Mouse (Mus musculus) retina, postnatal 7 days (tissue): ENCODE measurements around the gene Cnpy2.
A peak's percentile ranks its signal among the peaks of the same experiment; 100 is the strongest.
"Not testable (repeated sequence)": the region's sequence is repeated elsewhere in the genome, so short reads cannot be mapped to it uniquely, and the experiment has no call there.

Experiments used
- DNase-seq: peaks from one replicate; pipeline ENCODE4 v3.0.0-alpha.2; 2012; ENCODE audit warnings: low read depth, low spot score

Cnpy2 gene

DNA sequence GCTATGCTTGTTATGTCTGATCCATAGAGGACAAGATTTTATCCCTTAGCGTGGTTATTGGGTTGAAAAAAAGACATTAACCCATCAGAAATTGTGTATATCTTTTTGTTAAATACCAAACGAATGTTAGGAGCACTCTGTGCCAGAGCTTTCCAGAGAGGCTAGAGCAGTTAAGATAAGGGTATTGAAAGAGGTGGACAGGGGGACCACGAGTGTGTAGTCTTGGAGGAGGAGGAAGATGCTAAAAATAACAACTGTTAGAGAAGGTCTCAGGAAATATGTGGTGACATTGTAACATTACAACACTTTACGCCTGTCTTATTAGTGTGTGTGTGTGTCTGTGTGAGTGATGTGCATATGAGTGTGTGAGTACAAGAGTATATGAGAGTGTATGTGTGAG, 11.4 kb upstream of the Cnpy2 start:
- no peak for DNase-seq

DNA sequence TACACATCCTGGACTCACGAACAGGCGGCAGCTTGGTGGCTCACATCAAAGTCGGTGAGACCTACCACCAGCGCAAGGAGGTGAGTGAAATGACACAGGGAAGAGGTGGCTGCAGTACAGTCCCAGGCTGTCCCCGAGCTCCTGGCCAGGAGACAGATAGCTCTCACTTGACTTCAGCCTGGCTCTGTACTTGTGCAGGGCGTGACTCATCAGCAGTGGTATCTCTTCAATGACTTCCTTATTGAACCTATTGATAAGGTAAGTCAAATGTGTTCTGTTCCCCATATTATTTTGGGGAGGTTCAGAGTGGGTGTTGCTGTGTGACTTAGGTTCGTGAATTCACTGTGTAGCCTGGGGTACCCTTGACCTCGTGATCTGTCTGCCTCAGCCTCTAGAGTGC, 6.7 kb upstream of the Cnpy2 start:
- DNase-seq, result no peak

DNA sequence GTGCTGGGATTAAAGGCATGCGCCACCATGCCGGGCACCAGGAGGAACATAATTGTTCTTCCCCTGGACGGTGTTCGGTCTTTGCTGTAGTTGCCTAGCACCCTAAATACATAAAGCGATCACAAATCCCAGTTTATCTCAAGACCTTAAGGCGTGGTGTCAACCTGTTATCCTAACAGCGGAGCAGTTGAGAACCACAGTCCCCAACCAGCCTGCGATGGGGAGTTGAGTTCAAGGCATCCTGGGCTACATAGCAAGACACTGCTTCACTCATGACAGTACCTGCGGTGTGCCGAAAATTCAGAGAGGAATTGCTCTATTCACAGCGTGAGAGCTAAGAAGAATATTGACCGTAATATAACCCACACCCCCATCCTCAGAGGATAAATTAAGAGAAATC, 618 bp upstream of the Cnpy2 start:
- DNase-seq, result no peak

DNA sequence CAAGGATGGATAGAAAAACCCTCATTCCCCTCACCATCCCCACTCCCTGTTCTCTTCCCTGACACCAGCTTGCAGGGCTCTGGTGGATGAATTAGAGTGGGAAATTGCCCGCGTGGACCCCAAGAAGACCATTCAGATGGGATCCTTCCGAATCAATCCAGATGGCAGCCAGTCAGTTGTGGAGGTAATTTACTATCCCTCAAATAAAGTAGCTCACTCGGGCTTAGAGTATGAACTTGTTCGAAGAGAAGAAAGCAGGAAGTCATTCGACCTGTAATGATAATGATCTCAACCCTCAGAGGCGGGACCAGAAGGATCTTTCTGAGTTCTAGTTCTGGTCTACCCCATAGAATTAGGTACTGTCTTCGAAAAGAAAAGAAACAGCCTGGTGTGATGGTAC, 1.3 kb downstream of the Cnpy2 start:
- DNase-seq, result no peak

DNA sequence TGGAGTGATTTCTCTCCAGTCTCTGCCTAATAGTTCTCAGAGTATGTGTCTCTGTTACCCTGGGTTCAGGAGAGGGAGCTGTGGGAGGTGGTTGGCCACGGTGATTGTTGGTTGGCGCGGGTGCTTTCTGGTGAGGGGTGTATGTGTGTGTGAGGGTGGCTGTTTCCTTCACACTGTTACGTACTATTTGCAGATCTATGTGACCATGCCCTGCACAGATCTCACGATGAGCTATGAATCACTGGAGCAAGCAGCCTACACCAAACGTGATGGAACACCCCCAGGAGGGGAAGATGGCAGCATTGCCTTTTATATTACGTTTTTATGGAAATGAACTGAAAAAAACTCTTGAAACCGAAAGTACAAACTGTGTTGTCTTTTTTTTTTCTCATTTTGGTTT, 4.6 kb downstream of the Cnpy2 start:
- DNase-seq, result no peak

DNA sequence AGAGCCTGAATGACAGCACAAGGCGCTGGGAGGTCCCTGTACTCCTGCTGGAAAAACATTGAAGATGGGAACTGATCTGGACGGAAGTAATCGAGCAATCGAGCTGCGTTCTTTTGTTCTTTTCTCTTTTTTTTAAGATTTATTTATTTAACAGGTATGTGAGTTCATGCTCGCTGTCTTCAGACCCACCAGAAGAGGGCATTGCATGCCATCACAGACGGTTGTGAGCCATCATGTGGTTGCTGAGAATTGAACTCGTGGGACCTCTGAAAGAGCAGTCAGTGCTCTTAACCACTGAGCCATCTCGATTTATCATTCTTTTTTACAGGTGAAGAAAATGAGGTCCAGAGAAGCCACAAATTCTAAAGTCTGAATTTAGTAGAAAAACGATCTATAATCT, 5.4 kb downstream of the Cnpy2 start:
- no peak for DNase-seq

DNA sequence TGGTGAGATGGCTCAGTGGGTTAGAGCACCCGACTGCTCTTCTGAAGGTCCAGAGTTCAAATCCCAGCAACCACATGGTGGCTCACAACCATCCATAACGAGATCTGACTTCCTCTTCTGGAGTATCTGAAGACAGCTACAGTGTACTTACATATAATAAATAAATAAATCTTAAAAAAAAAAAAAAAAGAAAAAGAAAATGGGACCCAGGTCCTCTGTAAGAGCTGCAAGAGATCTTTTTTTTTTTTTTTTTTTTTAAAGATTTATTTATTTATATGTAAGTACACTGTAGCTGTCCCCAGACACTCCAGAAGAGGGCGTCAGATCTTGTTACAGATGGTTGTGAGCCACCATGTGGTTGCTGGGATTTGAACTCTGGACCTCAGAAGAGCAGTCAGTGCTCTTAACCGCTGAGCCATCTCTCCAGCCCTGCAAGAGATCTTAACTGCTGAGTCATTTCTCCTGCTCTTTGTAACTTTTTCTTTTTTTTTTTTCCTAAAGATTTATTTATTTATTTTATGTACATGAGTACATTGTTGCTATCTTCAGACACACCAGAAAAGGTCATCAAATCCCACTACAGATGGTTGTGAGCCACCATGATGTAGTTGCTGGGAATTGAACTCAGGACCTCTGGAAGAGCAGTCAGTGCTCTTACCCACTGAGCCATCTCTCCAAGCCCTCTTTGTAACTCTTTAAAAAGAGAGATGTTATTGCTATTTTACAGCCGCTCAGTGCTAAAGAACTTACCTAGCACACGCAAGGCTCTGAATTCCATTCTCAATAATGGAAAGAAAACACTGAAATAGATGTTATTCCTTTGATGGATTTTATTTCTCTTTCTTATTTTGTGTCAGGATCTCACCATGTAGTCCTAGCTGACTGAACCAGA, 10.3 kb downstream of the Cnpy2 start:
- not testable (repeated sequence) for DNase-seq

DNA sequence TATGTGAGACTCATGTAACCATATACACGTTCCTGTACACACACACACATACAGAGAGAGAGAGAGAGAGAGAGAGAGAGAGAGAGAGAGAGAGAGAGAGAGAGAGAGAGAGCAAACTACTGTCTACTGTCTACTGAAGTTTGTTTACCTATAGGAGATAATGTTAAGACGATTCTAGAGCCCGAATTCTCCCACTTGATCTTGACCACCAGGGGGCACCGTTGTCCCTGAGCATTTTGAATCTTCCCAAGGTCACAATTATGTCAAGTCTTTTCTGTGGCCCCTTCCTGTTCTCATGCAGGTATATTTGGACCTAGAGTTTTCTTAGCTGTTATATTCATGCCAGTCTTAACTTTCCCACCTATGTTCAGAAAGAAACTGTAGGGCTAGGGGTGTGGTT, 13.3 kb downstream of the Cnpy2 start:
- DNase-seq, result peak; percentile 69

DNA sequence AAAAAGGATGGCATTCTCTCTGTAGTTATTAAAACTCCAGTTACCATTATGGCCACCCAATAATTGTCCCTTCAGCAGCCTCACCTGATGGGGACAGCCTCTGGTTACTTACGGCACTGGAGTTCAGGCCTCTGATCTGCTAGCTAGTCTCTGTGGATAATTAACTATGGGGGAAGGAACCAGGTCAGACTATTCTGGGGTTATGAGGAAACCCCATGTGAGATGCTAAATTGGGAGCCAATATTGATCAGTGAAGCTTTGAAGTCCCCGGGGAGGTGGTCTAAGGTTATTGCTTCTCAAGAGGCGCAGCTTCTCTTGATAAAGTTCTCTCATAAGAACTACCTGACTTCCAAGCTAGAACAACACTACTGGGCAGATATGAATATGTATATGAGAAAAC, 13.9 kb downstream of the Cnpy2 start:
- no peak for DNase-seq

DNA sequence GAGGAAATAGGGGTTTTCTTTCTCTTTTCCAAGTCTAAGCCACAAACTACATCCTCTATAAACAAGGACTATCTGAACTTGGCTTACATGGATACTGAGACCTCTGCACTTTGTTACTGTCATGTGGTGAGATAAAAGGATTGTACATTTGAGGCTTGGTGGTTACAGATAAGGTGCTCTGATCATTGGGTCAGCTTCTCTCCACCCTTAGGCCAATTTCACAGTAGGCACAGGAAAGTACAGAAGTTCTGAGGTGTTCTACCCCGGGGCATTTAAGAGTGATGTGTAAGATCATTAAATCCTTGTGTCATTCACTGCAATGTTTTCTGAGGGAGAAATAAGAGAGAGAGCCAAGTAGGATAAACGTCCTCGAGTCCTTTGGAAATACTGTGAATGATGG, 14.3 kb downstream of the Cnpy2 start:
- no peak for DNase-seq

DNA sequence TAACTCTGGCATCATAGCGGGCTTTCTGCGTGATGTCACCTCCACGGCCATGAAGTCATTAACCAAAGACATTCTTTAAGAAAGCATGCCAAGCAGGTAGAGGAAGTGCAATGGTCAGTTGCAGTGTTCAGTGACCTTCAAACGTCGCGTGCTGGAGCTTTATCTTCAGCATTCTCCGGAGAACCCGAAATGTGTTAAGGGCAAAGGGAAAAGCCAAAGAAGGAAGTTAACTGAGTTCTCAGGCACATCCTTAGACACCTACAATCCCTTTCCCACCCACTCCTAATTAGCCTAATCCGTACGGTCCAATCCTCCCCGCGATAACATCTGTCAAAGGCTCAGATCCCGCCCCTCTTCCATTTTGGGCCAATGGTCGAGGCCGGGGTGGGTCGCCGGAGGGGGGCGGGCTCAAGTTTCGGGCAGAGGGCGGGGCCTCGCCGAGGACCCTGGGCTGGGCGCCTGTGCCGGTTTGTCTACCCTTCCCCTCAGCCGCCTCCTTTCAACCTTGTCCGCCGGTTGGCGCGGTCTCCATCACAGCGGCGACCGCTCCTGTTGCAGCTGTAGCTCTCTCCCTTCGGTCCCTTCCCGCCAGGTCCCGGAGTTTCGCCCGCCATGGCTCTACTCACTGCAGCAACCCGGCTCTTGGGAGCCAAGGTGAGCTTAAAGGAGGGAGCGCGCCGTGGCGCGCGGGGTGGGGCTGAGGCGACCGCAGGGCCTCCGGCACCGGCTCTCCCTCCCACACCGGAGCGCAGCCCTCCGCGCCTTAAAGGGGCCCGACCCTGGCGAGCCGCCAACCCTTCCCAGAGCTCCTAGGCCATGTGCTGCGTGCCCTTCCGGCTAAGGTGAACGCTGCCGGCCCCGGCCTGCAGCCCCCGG, 15.3 kb downstream of the Cnpy2 start, which contains the start of gene Cs:
Gene Cs, plus strand, starts transcription at position 429 of the 876 bp plus-strand sequence.
- DNase-seq, result peak; percentile 97

DNA sequence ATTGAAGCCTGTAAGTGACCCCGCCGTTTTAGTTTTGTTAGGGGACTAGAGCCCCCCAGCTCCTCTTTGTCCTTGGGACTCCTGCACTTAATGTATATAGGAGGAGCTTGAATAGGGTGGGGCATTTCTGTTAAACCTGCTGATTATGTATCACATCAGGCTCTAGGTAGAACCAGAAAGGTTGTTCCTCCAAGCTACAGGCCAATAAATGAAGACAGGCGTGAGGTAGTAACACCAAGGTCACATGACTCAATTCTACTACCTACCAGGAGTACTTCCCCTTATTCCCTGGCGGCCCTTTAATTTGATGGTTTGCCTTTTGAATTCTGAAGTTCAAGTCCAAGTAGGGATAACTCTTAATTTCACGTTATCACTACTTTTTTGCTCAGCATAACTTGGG, 16.2 kb downstream of the Cnpy2 start:
- no peak for DNase-seq

DNA sequence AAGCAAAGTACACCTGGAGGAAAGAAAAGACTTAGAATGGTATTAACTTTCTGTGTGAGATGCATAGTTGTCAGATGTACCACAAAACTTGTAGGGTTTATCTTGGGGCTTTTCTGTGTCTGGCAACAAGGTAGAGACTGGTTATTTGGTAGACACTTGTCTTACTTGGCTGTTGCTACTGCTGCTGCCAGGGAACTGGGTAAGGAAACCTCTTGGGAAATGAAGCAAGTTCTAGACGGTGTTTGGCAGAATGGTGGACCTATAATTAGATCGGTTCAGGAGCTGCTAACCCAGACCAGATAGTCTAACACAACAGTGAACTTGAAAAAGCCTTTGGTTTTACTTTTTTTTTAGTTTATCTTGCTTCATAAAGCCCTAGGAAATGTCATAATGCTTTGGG, 16.7 kb downstream of the Cnpy2 start:
- no peak for DNase-seq

DNA sequence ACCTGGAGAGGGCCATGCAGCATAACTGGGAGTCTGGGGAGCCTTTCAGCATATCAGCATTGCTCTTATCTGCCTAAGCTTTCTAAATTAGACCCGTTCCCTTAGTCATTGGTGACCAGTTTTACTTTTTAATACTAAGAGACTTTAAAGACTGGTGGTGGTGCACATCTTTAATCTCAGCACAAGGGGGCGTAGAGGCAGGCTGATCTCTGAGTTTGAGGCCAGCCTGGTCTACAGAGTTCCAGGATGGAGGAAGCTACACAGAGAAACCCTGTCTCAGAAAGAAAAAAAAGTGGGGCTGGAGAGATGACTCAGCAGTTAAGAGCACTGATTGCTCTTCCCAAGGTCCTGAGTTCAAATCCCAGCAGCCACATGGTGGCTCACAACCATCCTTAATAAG, 18.0 kb downstream of the Cnpy2 start:
- DNase-seq, result no peak

DNA sequence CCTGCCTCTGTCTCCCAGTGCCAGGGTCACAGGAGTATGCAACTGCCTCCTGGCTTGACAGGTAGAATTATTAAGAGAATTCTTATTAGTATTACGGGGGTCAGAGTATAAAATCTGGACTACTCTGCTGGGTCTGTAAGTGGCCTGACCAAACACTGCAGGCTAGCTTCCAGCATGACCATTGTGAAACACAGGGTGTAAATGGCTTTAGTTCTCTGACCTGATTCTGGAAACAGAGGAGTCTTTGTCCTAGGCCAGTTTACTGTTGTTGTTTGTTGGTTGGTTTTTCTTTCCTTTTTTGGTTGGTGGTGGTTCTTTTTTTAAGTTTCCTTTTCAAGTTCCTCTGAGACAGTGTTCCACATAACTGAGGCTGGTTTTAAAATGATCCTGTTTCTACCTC, 21.2 kb downstream of the Cnpy2 start:
- no peak for DNase-seq

DNA sequence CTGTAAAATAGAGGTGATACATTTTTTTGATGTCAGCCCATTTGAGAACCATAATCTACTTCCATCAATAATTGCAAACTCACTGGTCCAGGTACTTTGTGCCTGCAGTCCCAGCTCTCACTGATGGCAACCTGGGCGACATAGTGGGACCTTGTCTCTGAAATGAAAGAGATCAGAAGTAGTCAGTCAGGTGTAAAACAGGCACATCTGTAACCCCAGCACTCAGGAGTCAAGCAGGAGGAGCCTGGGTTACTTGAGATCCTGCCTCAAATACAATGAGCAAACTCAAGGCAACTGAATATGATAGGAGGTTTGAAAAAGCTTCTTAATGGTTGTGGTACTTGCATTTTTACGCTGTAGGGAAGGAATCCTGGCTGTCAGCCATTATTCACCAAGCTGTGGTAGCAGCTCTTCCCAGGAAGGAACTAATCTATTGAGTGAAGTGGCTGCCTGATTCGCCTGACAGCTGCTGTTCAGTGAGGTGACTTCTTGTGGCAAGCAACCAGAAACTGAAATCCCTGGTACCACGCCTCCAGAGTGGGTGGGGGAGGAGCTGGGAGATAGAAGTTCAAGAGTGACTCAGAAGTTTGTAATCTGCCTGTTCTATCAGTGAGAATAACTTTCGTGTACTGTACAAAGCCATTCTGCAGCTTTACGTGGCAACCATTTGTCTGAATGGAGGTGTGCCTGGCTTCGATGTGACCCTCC, 22.5 kb downstream of the Cnpy2 start:
- peak; percentile 41 for DNase-seq

DNA sequence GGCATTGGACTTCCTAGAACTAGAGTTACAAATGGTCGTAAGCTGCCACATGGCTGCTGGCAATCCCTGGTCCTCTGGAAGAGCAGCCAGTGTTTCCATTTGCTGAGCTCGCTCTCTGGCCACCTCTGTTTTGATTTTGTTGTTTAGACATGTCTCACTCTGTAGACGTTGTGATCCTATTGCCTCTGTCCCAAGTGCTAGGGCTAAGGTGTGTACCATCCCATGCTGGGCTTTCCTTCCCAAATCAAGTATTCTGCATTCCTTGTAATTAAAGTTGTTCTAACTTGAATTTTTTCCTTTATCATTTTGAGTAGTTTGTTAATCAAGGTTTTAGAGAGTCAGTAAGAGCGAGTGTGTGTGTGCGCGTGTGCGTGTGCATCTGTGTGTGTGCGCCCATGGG, 25.3 kb downstream of the Cnpy2 start:
- DNase-seq, result no peak

DNA sequence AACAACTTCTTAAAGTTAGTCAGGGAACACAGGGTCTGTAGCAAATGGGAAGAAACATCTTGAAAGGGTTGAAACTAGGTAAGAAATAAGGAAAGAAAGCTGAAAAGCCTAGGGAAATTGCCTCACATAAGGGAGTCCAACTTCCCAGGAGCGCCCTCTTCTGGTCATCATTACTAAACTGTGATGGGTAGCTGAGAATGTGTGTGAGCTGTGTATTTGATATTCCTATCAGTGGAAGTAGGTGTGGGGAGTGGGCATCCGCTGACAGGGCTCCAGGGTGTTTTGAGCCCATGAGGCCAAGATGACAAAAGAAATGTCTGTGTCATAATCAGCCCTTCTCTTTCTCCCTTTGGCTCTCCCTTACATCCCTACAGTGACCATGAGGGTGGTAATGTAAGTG, 36.5 kb downstream of the Cnpy2 start:
- DNase-seq, result peak; percentile 51

DNA sequence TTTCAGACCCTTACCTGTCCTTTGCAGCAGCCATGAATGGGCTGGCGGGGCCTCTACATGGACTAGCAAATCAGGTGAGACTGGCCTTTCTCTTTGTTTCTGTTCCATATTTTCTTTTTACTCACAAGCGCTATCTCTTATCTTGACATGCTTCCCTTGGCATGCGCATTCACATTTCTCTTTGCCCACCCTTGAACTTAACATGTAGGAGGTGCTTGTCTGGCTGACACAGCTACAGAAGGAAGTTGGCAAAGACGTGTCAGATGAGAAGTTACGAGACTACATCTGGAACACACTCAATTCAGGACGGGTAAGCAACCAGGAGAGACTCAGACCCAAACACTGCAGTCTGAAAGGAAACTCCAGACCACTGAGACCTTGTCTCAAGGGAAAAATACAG, 37.0 kb downstream of the Cnpy2 start:
- no peak for DNase-seq

DNA sequence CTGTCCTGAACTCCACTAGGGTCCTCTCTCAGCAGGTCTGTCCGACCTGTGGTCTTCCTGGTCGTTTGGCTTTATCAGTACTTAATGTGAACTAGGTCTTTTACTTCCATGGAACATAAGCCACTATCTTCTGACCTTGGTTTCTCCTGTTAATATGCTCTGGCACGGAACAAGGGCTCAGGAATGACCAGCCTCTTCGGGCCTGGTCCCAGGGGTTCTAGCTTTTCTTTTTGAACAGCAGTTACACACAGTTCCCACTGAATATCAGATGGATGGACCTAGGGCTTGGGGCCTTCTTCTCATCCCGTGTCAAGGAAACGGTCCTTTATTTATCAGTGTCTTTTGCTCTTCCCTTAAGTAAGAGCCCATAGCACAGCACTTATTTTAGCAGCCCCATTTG, 39.6 kb downstream of the Cnpy2 start:
- no peak for DNase-seq

DNA sequence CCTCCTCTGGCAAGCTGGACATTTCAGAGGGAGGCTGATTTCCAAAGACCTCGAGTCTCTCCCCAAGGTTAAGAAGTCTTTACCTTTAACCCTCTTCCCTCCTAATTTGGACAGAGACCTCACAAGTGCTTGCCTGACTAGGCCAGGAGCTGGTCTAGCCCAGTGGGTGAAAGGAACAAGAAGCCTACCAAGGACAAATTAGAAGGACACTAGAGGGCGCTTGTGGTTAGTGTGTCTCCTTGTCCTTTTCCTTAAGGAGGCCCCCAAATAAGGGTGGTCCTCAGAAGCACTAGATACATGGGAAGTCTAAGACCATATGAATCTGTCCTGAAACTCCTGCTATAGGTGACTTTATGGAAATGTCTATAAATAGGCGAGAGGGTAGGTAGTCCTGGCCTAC, 40.3 kb downstream of the Cnpy2 start:
- DNase-seq, result peak; percentile 31

DNA sequence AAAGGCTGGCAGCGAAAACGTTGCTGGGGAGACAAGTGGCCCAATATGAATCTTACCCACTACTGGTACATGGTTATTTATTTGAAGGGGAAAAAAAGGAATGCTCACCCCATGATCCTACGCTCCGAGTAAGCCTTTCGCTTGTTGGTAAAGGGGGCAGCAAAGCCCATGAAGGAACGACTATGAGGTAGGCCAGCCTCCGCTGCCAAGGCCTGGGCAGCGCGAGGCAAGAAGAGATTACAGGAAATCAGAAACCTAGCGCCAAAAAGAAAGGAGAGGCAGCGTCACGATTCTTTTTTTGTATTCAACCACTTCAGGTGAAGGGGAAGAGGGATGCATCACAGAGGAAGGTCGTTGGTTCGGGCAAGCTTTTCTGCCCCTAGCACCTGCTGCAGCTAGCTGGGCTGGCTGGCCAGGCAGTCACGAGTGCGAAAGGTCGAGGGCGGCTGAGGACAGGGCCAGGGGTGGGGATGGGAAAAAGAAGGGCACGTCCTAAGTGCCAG, 45.7 kb downstream of the Cnpy2 start:
- DNase-seq, result no peak
